Mouse (Mus musculus): Measurements from ENCODE around the gene Nucb1.
A peak's percentile ranks its signal among the peaks of the same experiment; 100 is the strongest.
"Not testable (repeated sequence)": the region's sequence is repeated elsewhere in the genome, so short reads cannot be mapped to it uniquely, and the experiment has no call there.

Gene Nucb1

GRCm38 (mm10) chr7:45524841-45525621 is 14.8 kb upstream of the Nucb1 start:
- DNase-seq (ENCODE audit: low read depth), result peak; percentile 57

- DNase-seq (ENCODE audit: low read depth), result peak; percentile 38
These were observed 13.5 kb upstream of the Nucb1 start for GRCm38 (mm10) chr7:45523678-45524170.

GRCm38 (mm10) chr7:45522957-45523676 is 12.9 kb upstream of the Nucb1 start:
- peak; percentile 46 for DNase-seq (ENCODE audit: low read depth)

GRCm38 (mm10) chr7:45522194-45522752 is 12.1 kb upstream of the Nucb1 start:
- DNase-seq (ENCODE audit: low read depth), result peak; percentile 55

- peak; percentile 96 for DNase-seq (ENCODE audit: low read depth)
These were observed 11.6 kb upstream of the Nucb1 start for GRCm38 (mm10) chr7:45521728-45522184.

GRCm38 (mm10) chr7:45520605-45521004 is 10.4 kb upstream of the Nucb1 start:
- DNase-seq (ENCODE audit: low read depth), result no peak

- DNase-seq (ENCODE audit: low read depth), result peak; percentile 44
These were observed 9.3 kb upstream of the Nucb1 start for GRCm38 (mm10) chr7:45519345-45520120.

- no peak for DNase-seq (ENCODE audit: low read depth)
These were observed 8.4 kb upstream of the Nucb1 start for GRCm38 (mm10) chr7:45518618-45519017.

- DNase-seq (ENCODE audit: low read depth), result not testable (repeated sequence)
These were observed 6.6 kb upstream of the Nucb1 start for GRCm38 (mm10) chr7:45516846-45517245.

- no peak for DNase-seq (ENCODE audit: low read depth)
These were observed 5.2 kb upstream of the Nucb1 start for GRCm38 (mm10) chr7:45515436-45515835.

GRCm38 (mm10) chr7:45514411-45514810 is 4.2 kb upstream of the Nucb1 start:
- DNase-seq (ENCODE audit: low read depth), result no peak

GRCm38 (mm10) chr7:45509181-45509882 is 874 bp downstream of the Nucb1 start:
- DNase-seq (ENCODE audit: low read depth), result no peak

GRCm38 (mm10) chr7:45508561-45508960 is 1.6 kb downstream of the Nucb1 start:
- DNase-seq (ENCODE audit: low read depth), result no peak

- no peak for DNase-seq (ENCODE audit: low read depth)
These were observed 2.6 kb downstream of the Nucb1 start for GRCm38 (mm10) chr7:45507583-45507982.

- no peak for DNase-seq (ENCODE audit: low read depth)
These were observed 11.8 kb downstream of the Nucb1 start for GRCm38 (mm10) chr7:45498427-45498826.

- no peak for DNase-seq (ENCODE audit: low read depth)
These were observed 15.7 kb downstream of the Nucb1 start for GRCm38 (mm10) chr7:45494548-45494947.

- DNase-seq (ENCODE audit: low read depth), result no peak
These were observed 17.3 kb downstream of the Nucb1 start for GRCm38 (mm10) chr7:45492951-45493350.

- no peak for DNase-seq (ENCODE audit: low read depth)
These were observed 17.9 kb downstream of the Nucb1 start for GRCm38 (mm10) chr7:45492225-45492844.

GRCm38 (mm10) chr7:45491264-45491663 is 18.9 kb downstream of the Nucb1 start:
- DNase-seq (ENCODE audit: low read depth), result no peak

GRCm38 (mm10) chr7:45490822-45491221 is 19.4 kb downstream of the Nucb1 start:
- DNase-seq (ENCODE audit: low read depth), result no peak

GRCm38 (mm10) chr7:45489578-45489977 is 20.6 kb downstream of the Nucb1 start:
- DNase-seq (ENCODE audit: low read depth), result no peak

Measured in naive thymus-derived CD4-positive, alpha-beta T cell, adult 2 months (primary cell).